In the genomic region with DNA sequence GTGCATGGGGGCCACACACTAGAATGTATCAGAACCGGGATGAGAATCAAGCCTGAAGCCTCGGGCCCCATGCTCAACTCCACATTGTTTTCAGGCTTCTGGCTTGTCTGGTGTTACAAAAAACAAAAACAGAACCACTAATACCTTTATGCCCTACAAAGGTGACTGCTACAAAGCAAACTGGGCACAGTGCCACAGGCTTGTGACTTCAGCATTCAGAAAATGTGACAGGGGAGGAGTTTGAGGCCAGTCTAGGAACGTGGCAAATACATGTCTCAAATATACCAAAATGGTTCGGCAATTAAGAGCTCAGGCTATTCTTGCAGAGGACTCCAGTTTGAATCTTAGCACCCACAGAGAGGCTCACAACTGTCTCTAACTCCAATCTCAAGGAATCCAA, we compare ENCODE assay signal across 24 mouse cellular contexts. TPM values are rescaled to one million over a fixed set of nuclear protein-coding genes. Genes with fewer than 3 reads are reported as not detected.
DNase-seq lines count a peak whose midpoint lies in the region; ATAC-seq and TF ChIP-seq lines count a peak whose summit lies in the region.
"Had no signal": no experiment of that assay in that cellular context is flagged by ENCODE, and none has a peak within 500 bp of the region (broad histone marks: within the 10 kb centered on the region; RNA-seq: fewer than 3 reads in every experiment).

No protein-coding gene starts in this region.

- no peaks in the 10 kb centered on the region for H3K36me3 ChIP-seq in heart, embryonic 15.5 days
- H3K36me3 ChIP-seq in heart, embryonic 10.5 days = no peaks in the 10 kb centered on the region
- H3K36me3 ChIP-seq in kidney, adult 2 months (ENCODE audit: control insufficient read depth, insufficient read depth, low read length) = no peaks in the 10 kb centered on the region
- H3K36me3 ChIP-seq in kidney, embryonic 16.5 days (ENCODE audit: insufficient read depth, low read length) = no peaks in the 10 kb centered on the region
- peaks cover 0 to 9% of the 10 kb centered on the region in 2 experiments; a peak in 2 of 4 replicates for H3K36me3 ChIP-seq in MEL (ENCODE audit: control insufficient read depth in 1 of 2, insufficient read depth in 2 of 2, low read length in 2 of 2)
- H3K36me3 ChIP-seq: limb, embryonic 10.5 days had no signal

- H3K4me1 ChIP-seq in heart, embryonic 15.5 days (replicated peaks) = peaks cover 36% of the 10 kb centered on the region
- H3K4me1 ChIP-seq in heart, embryonic 10.5 days = peaks cover 35% of the 10 kb centered on the region
- no peaks in the 10 kb centered on the region for H3K4me1 ChIP-seq in kidney, adult 2 months (ENCODE audit: control insufficient read depth, insufficient read depth, low read length)
- H3K4me1 ChIP-seq in kidney, embryonic 16.5 days (ENCODE audit: insufficient read depth, low read length) = peaks cover 12% of the 10 kb centered on the region
- H3K4me1 ChIP-seq in MEL (ENCODE audit: control insufficient read depth in 1 of 2, insufficient read depth in 2 of 2, low read length in 2 of 2) = peaks cover 6 to 14% of the 10 kb centered on the region in 2 experiments

- no peak for TF ChIP-seq EP300 in MEL (IDR thresholded peaks at IDR 0.05; ENCODE audit: low read depth in 1 of 2, low read length in 2 of 2)

- TF ChIP-seq RAD21 in MEL (IDR thresholded peaks at IDR 0.05; ENCODE audit: low read depth, low read length) = no peak

- no peaks in the 10 kb centered on the region for H3K9me3 ChIP-seq in heart, embryonic 15.5 days (replicated peaks)
- H3K9me3 ChIP-seq in heart, embryonic 10.5 days = no peaks in the 10 kb centered on the region
- H3K9me3 ChIP-seq in kidney, embryonic 16.5 days (ENCODE audit: low read length) = no peaks in the 10 kb centered on the region
- H3K9me3 ChIP-seq in MEL (replicated peaks; ENCODE audit: insufficient read depth, low read length) = no peaks in the 10 kb centered on the region
- H3K9me3 ChIP-seq: limb, embryonic 10.5 days had no signal

- H3K4me2 ChIP-seq in heart, embryonic 15.5 days = no peak overlapping the region
- H3K4me2 ChIP-seq in kidney, embryonic 16.5 days (replicated peaks; ENCODE audit: low read depth, low read length) = no peak overlapping the region

- peak overlapping the region; percentile 68 for H3K27ac ChIP-seq in heart, embryonic 15.5 days
- H3K27ac ChIP-seq in heart, embryonic 10.5 days = no peak overlapping the region
- H3K27ac ChIP-seq in kidney, adult 2 months (ENCODE audit: insufficient read depth, low read depth, low read length) = 0 out of 2 replicates have a peak overlapping the region, but pooled peaks have one; percentile 27
- no peak overlapping the region for H3K27ac ChIP-seq in kidney, embryonic 16.5 days (ENCODE audit: low read length)
- H3K27ac ChIP-seq in MEL (ENCODE audit: control insufficient read depth, low read depth, low read length) = no peak overlapping the region
- H3K27ac ChIP-seq: gastrocnemius, adult 2 months; limb, embryonic 10.5 days had no signal

- H3K27me3 ChIP-seq in heart, embryonic 15.5 days = peaks cover 14% of the 10 kb centered on the region
- peaks cover 25% of the 10 kb centered on the region for H3K27me3 ChIP-seq in heart, embryonic 10.5 days (ENCODE audit: insufficient read depth, poor library complexity, severe bottlenecking)
- H3K27me3 ChIP-seq in kidney, adult 2 months (replicated peaks; ENCODE audit: control insufficient read depth, insufficient read depth, low read length) = no peaks in the 10 kb centered on the region
- peaks cover 13% of the 10 kb centered on the region; the same call in 1 of the 2 replicates for H3K27me3 ChIP-seq in kidney, embryonic 16.5 days (ENCODE audit: insufficient read depth, low read length)
- no peaks in the 10 kb centered on the region for H3K27me3 ChIP-seq in MEL (ENCODE audit: control insufficient read depth in 1 of 2, insufficient read depth in 2 of 2, low read length in 2 of 2)

- 45% methylated on average over 4 of the region's 4 CpGs for WGBS in heart, embryonic 15.5 days
- WGBS in heart, embryonic 10.5 days = 72% methylated on average over 4 of the region's 4 CpGs
- 51% methylated on average over 4 of the region's 4 CpGs for WGBS in kidney, adult 2 months
- 72% methylated on average over 4 of the region's 4 CpGs for WGBS in kidney, embryonic 16.5 days

- TF ChIP-seq POLR2A in kidney, adult 2 months (IDR thresholded peaks at IDR 0.05; ENCODE audit: low read depth, low read length) = no peak
- no peak for TF ChIP-seq POLR2A in MEL (IDR thresholded peaks at IDR 0.05; ENCODE audit: control insufficient read depth in 1 of 2, insufficient read depth in 1 of 2, low read depth in 1 of 2, low read length in 2 of 2, poor library complexity in 1 of 2)

- intact Hi-C loops in gastrocnemius, postnatal 36 days (cut with DNase I) = no loop called here

- no peak for ATAC-seq in heart, embryonic 15.5 days (replicated peaks; ENCODE audit: insufficient number of reproducible peaks, insufficient read depth, low FRiP score, low read depth)
- ATAC-seq in kidney, embryonic 16.5 days (ENCODE audit: low FRiP score, low TSS enrichment) = no peak
- ATAC-seq: liver, postnatal 0 days had no signal

- TF ChIP-seq CTCF in kidney, adult 2 months (conservative IDR thresholded peaks at IDR 0.05; ENCODE audit: insufficient read depth, insufficient read length, low read depth, low read length) = no peak
- no peak for TF ChIP-seq CTCF in MEL (IDR thresholded peaks at IDR 0.05 in 2 of 3, conservative IDR thresholded peaks at IDR 0.05 in 1 of 3; ENCODE audit: control insufficient read depth in 1 of 3, insufficient read depth in 1 of 3, low read depth in 2 of 3, low read length in 3 of 3, poor library complexity in 1 of 3, severe bottlenecking in 1 of 3)

- DNase-seq in heart, embryonic 10.5 days (ENCODE audit: low spot score) = no peak
- DNase-seq in kidney, adult 2 months = peak; percentile 53
- DNase-seq in MEL (ENCODE audit: low read depth, low spot score) = peak; percentile 58
- DNase-seq in kidney, postnatal 14 days = peak; percentile 44
- DNase-seq in gastrocnemius, postnatal 36 days = no peak
- DNase-seq: B cell, adult 2 months; cerebellum, adult 18-20 months; cerebellum, postnatal 25 days; embryo, embryonic 11 days; gastrocnemius, adult 2 months; liver, postnatal 0 days; midbrain, embryonic 14.5 days had no signal

- no peak overlapping the region for H3K9ac ChIP-seq in heart, embryonic 15.5 days
- H3K9ac ChIP-seq in kidney, embryonic 16.5 days (replicated peaks; ENCODE audit: low read length) = no peak overlapping the region
- H3K9ac ChIP-seq in MEL (ENCODE audit: control insufficient read depth, low read depth, low read length, poor library complexity, severe bottlenecking) = no peak overlapping the region
- H3K9ac ChIP-seq: liver, postnatal 0 days had no signal

- no peaks in the 10 kb centered on the region for H3K79me2 ChIP-seq in MEL (ENCODE audit: control insufficient read depth, insufficient read depth, low read length, poor library complexity)

- H3K4me3 ChIP-seq in heart, embryonic 15.5 days = no peak overlapping the region
- H3K4me3 ChIP-seq in heart, embryonic 10.5 days = no peak overlapping the region
- no peak overlapping the region for H3K4me3 ChIP-seq in kidney, adult 2 months (ENCODE audit: insufficient read depth, low read depth, low read length)
- no peak overlapping the region for H3K4me3 ChIP-seq in kidney, embryonic 16.5 days (ENCODE audit: low read length)
- H3K4me3 ChIP-seq in MEL (ENCODE audit: control insufficient read depth in 1 of 2, insufficient read depth in 1 of 2, low read depth in 2 of 2, low read length in 2 of 2) = 0 out of 4 replicates have a peak overlapping the region, but pooled peaks of 1 of the 2 experiments have one; percentile 19
- H3K4me3 ChIP-seq: gastrocnemius, adult 2 months; limb, embryonic 10.5 days had no signal

RNA-seq across cellular contexts. Expression of a gene that starts 3.7 kb away (rescaled TPM):
- 56.5 and 69.8 TPM in 2 replicates for polyA plus RNA-seq in heart, embryonic 15.5 days (2015; fragmentation: Nextera tagmentation; extraction: Ambion mirVana)
- polyA plus RNA-seq in heart, embryonic 10.5 days (2016; fragmentation: Nextera tagmentation; extraction: Ambion mirVana) = 10.6 and 15.7 TPM in 2 replicates
- polyA plus RNA-seq in kidney, adult 2 months (2012; rRNA removed) = 4.2 and 8.4 TPM in 2 replicates
- polyA plus RNA-seq in kidney, embryonic 16.5 days (2015; fragmentation: Nextera tagmentation; extraction: Ambion mirVana) = 1.6 and 3.0 TPM in 2 replicates
- total RNA-seq in MEL (2012; rRNA removed) = not detected in 2 replicates
- polyA plus RNA-seq in MEL (2012; ENCODE audit: insufficient read depth in 1 of 2, insufficient read length in 2 of 2, low read depth in 1 of 2, low replicate concordance in 2 of 2, missing spikeins in 1 of 2) = not detected
- total RNA-seq in gastrocnemius, postnatal 36 days (2021) = 1 to 10 TPM; 2.2 to 7.5 TPM
- total RNA-seq: granulocyte monocyte progenitor cell, adult 5-6 weeks; liver, adult 2 months; megakaryocyte, adult 5-6 weeks had no signal
- polyA plus RNA-seq: liver, adult 2 months; liver, postnatal 0 days had no signal

RNA-seq across cellular contexts. Expression of a gene that starts 16.4 kb away (rescaled TPM):
- 47.8 and 51.2 TPM in 2 replicates for polyA plus RNA-seq in heart, embryonic 15.5 days (2015; fragmentation: Nextera tagmentation; extraction: Ambion mirVana)
- polyA plus RNA-seq in heart, embryonic 10.5 days (2016; fragmentation: Nextera tagmentation; extraction: Ambion mirVana) = 86.3 and 113 TPM in 2 replicates
- 57.6 and 80.2 TPM in 2 replicates for polyA plus RNA-seq in kidney, adult 2 months (2012; rRNA removed)
- polyA plus RNA-seq in kidney, embryonic 16.5 days (2015; fragmentation: Nextera tagmentation; extraction: Ambion mirVana) = 143 and 167 TPM in 2 replicates
- total RNA-seq in MEL (2012; rRNA removed) = 469 and 780 TPM in 2 replicates
- 1,000 to 10,000 TPM in 1 of 2 experiments, not detected in 1; 2,013 TPM for polyA plus RNA-seq in MEL (2012; ENCODE audit: insufficient read depth in 1 of 2, insufficient read length in 2 of 2, low read depth in 1 of 2, low replicate concordance in 2 of 2, missing spikeins in 1 of 2)
- total RNA-seq in gastrocnemius, postnatal 36 days (2021) = 100 to 1,000 TPM in 1 of 2 experiments, 10 to 100 TPM in 1; 87.9 to 112 TPM

RNA-seq across cellular contexts. Expression of a gene that starts 19.1 kb away (rescaled TPM):
- polyA plus RNA-seq in heart, embryonic 15.5 days (2015; fragmentation: Nextera tagmentation; extraction: Ambion mirVana) = not detected in 2 replicates
- not detected in 2 replicates for polyA plus RNA-seq in heart, embryonic 10.5 days (2016; fragmentation: Nextera tagmentation; extraction: Ambion mirVana)
- polyA plus RNA-seq in kidney, adult 2 months (2012; rRNA removed) = not detected in 2 replicates
- not detected in 2 replicates for polyA plus RNA-seq in kidney, embryonic 16.5 days (2015; fragmentation: Nextera tagmentation; extraction: Ambion mirVana)
- not detected in 2 replicates for total RNA-seq in MEL (2012; rRNA removed)
- polyA plus RNA-seq in MEL (2012; ENCODE audit: insufficient read depth in 1 of 2, insufficient read length in 2 of 2, low read depth in 1 of 2, low replicate concordance in 2 of 2, missing spikeins in 1 of 2) = not detected
- not detected for total RNA-seq in gastrocnemius, postnatal 36 days (2021)
- total RNA-seq: adrenal gland, adult 18-20 months; adrenal gland, postnatal 4 days; gastrocnemius, adult 2 months; granulocyte monocyte progenitor cell, adult 5-6 weeks; layer of hippocampus, postnatal 10 days; left cerebral cortex, adult 8-10 months; liver, adult 2 months; megakaryocyte, adult 5-6 weeks had no signal
- polyA plus RNA-seq: hindbrain, embryonic 11.5 days; limb, embryonic 10.5 days; liver, adult 2 months; liver, postnatal 0 days; midbrain, embryonic 14.5 days; neural tube, embryonic 14.5 days had no signal

RNA-seq across cellular contexts. Expression of a gene that starts 22.8 kb away (rescaled TPM):
- polyA plus RNA-seq in heart, embryonic 15.5 days (2015; fragmentation: Nextera tagmentation; extraction: Ambion mirVana) = 432 and 538 TPM in 2 replicates
- polyA plus RNA-seq in heart, embryonic 10.5 days (2016; fragmentation: Nextera tagmentation; extraction: Ambion mirVana) = 361 and 393 TPM in 2 replicates
- polyA plus RNA-seq in kidney, adult 2 months (2012; rRNA removed) = 906 and 994 TPM in 2 replicates
- 543 and 568 TPM in 2 replicates for polyA plus RNA-seq in kidney, embryonic 16.5 days (2015; fragmentation: Nextera tagmentation; extraction: Ambion mirVana)
- total RNA-seq in MEL (2012; rRNA removed) = 1,017 and 1,342 TPM in 2 replicates
- 1,000 to 10,000 TPM; 1,189 to 2,940 TPM for polyA plus RNA-seq in MEL (2012; ENCODE audit: insufficient read depth in 1 of 2, insufficient read length in 2 of 2, low read depth in 1 of 2, low replicate concordance in 2 of 2, missing spikeins in 1 of 2)
- 100 to 1,000 TPM in 1 of 2 experiments, 10 to 100 TPM in 1; 99.6 to 103 TPM for total RNA-seq in gastrocnemius, postnatal 36 days (2021)

RNA-seq across cellular contexts. Expression of a gene that starts 57.4 kb away (rescaled TPM):
- 8.0 and 9.9 TPM in 2 replicates for polyA plus RNA-seq in heart, embryonic 15.5 days (2015; fragmentation: Nextera tagmentation; extraction: Ambion mirVana)
- polyA plus RNA-seq in heart, embryonic 10.5 days (2016; fragmentation: Nextera tagmentation; extraction: Ambion mirVana) = 6.7 and 7.8 TPM in 2 replicates
- polyA plus RNA-seq in kidney, adult 2 months (2012; rRNA removed) = 31.3 and 31.4 TPM in 2 replicates
- polyA plus RNA-seq in kidney, embryonic 16.5 days (2015; fragmentation: Nextera tagmentation; extraction: Ambion mirVana) = 13.5 and 15.6 TPM in 2 replicates
- 3.4 and 4.3 TPM in 2 replicates for total RNA-seq in MEL (2012; rRNA removed)
- 1 to 10 TPM in 1 of 2 experiments, not detected in 1; 6.8 TPM for polyA plus RNA-seq in MEL (2012; ENCODE audit: insufficient read depth in 1 of 2, insufficient read length in 2 of 2, low read depth in 1 of 2, low replicate concordance in 2 of 2, missing spikeins in 1 of 2)
- total RNA-seq in gastrocnemius, postnatal 36 days (2021) = 1 to 10 TPM; 2.3 to 3.0 TPM

Comparison
In these comparisons a context has a peak if more than half of its experiments do, and no peak if none do; other contexts are left out.
1. H3K27ac ChIP-seq: peak in heart, embryonic 15.5 days (single experiment) and kidney, adult 2 months (single experiment); none in heart, embryonic 10.5 days (single experiment), kidney, embryonic 16.5 days (single experiment) and MEL (single experiment).
2. DNase-seq: peak in kidney, adult 2 months (single experiment), MEL (single experiment) and kidney, postnatal 14 days (single experiment); none in heart, embryonic 10.5 days (single experiment) and gastrocnemius, postnatal 36 days (0 of 2).